Mouse (Mus musculus) liver, adult 2 months (tissue): ENCODE results near the gene Nudt5.

Source experiments
- CTCF ChIP-seq: fragments of 200-500 bp; IDR thresholded peaks from 2 replicates; pipeline ENCODE4 v1.5.1; 2011; ENCODE audit warnings: low read depth, low read length, control low read depth
- POLR2A ChIP-seq: fragments of 200-500 bp; IDR thresholded peaks from 2 replicates; pipeline ENCODE4 v1.6.1; 2011; ENCODE audit warnings: low read length, control low read depth; ENCODE audit not compliant: insufficient read depth; ENCODE audit errors: extremely low read depth

DNA sequence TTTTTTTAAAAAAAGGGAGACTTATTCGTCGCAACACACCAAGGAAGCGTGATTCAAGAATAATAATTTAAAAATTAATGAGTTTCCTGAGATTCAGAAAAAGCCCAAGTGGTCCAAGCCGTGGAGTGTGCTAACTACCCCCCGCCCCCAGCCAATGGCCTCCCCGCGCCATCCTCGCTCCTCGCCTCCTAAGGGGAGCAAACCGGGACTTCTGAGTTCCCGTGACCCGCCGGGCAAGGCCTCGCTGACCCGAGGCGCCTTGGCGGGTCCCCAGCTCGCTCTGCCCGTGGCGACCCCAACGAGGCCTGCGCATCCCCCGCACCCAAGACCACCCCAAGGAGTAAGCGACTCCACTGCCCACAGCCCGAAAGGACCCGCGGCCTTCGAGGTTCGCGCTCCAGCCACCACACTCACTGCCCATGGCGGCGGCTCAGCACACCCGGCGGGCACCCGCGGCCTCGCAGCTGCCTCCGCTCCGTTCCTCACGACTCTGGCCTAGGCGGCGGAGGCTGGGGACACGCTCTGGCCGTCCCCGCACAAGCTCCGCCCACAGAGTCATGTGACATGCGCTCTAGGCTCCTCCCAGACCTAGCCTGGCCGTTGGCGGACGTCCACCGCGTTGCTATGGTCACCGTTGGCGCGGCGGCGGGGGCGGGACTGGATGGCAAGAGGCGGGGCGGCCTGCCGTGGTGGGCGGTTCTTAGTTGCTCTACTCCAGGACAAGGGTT lies 50.2 kb downstream of the Nudt5 start, which contains the start of gene Sec61a2:
- TF ChIP-seq CTCF (peak; percentile 11; the same call in 1 of the 2 replicates), POLR2A (peak; percentile 94)
